Mouse (Mus musculus) left cerebral cortex, postnatal 25 days (tissue): ENCODE data around the gene Smg5. TPM values are rescaled to one million over a fixed set of nuclear protein-coding genes. Genes with fewer than 3 reads are reported as not detected.
"Not testable (repeated sequence)": the region's sequence is repeated elsewhere in the genome, so short reads cannot be mapped to it uniquely, and the experiment has no call there.

Experiments
- DNase-seq, 2 experiments: peaks; one replicate each; pipeline ENCODE4 v3.0.0; 2022; ENCODE audit warnings: low spot score in 2 of 2, mixed read lengths in 1 of 2
- intact Hi-C: fragments of 180-260 bp; cut with DNase I; formaldehyde crosslinking; loops from one replicate; pipeline ENCODE4 v1.15.1; 2025
- total RNA-seq, 2 experiments: library from RNA; stranded (reverse); gene quantifications; 2 replicates each; pipeline ENCODE4 v1.2.3; 2021

Smg5 gene
- total RNA-seq, 2 experiments from 2014 or later: 68.4 to 77.9 TPM

DNA sequence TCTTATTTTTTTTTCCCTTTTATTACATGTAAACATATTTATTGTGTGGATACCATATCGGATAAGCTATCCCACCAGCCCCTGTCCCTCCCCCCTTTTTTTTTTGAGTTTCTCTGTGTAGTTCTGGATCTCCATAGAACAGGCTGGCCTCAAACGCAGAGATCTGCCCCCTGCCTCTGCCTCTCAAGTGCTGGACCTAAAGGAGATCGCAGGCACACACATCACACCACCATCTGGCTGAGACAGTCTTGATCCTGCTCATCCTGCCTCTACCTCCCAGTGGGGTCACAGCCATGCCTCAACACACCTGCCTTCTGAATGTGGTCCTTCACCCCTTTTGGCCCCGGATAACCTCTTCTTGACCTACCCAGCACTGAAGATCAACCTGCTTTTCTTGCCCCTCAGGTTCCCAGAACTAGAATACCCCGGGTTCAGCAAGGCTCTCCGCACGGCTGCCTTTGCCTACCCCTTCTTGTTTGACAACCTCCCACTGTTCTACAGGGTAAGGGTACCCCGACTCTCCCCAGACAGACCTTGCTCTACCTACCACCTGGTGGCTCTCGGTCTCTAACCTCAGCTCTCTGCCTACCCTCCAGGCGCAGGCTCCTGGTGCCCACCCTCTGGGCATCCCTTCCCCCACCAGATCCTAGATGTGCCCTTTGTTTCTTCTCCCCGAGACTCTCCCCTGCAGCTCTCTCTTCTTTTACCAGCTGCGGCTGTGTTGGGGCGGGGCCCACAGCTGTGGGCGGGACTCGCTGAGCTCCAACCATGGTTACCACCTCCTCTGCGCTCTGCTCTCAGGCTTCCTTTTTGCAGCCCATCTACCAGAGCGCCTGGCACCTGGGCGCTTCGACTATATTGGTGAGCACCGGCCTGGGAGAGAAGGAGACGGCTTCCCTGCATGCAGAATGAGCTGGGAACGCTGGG is 45.6 kb downstream of the Smg5 start:
- intact Hi-C loops: not testable (repeated sequence)
- DNase-seq: peak in 1 of 2 experiments; percentile 47

DNA sequence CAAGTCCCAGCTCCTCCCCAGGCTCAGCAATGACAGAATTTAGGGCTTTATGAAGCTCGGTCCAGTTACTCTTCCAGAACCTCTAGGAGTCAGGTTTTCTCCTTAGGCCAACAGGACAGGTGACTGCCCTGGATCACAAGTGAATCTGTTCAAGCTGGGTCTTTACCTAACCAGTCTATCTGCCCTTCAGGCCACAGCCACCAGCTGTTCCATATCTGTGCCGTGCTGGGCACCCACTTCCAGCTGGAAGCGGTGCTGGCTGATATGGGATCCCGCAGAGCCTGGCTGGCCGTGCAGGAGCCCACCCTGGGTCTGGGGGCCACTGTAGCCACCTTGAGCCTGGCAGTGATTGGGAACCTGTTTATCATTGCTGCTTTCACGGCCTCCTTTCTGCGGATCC is 46.3 kb downstream of the Smg5 start:
- not testable (repeated sequence) for DNase-seq

GRCm38 (mm10) chr3:88384364-88384763 is 48.3 kb downstream of the Smg5 start, which contains the start of gene Bglap:
Gene Bglap (minus strand): TSS chr3:88384464.
- no peak for DNase-seq
- intact Hi-C loops: no loop called here

More for the DNA sequence above, 46.3 kb downstream of the Smg5 start:
- intact Hi-C loops: not testable (repeated sequence)

GRCm38 (mm10) chr3:88393776-88394375 is 57.8 kb downstream of the Smg5 start:
- intact Hi-C loops: no loop called here
- no peak for DNase-seq

- DNase-seq: no peak
- intact Hi-C loops: no loop called here
These were observed 59.2 kb downstream of the Smg5 start for GRCm38 (mm10) chr3:88395288-88395687.

GRCm38 (mm10) chr3:88395742-88396141 is 59.7 kb downstream of the Smg5 start:
- no peak for DNase-seq

GRCm38 (mm10) chr3:88398666-88399065 is 62.6 kb downstream of the Smg5 start:
- no peak for DNase-seq
- intact Hi-C loops: no loop called here

More at GRCm38 (mm10) chr3:88395742-88396141, 59.7 kb downstream of the Smg5 start:
- intact Hi-C loops: no loop called here

DNA sequence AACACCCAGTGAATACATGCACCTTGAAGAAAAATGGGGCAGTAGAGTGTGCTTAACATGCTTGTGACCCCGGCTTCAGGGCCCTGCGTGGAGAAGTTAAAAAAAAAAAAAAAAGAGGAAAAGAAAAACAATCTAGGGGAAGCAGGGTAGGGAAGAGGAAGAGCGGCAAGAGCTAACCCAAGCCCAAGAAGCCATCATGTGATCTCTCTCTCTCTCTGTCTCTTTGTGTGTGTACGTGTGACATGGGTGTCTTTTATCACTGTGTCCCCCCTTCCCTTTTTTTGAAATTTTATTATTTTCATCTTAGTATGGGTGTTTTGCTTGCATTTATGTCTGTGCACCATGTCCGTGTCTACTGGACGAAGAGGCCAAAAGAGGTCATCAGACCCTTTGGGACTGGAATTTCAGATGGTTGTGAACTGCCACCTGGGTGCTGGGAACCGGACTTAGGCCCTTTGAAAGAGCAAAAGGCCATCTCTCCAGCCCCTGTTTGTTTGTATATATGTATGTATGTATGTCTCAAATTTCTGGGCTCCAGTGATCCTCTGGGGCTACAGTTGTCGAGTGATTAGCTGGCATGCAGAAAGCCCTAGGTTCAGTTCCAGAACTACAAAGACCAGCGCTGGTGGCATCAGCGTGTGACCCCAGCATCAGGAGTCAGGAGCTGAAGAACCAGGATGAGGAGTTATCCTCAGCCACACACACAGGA is 67.6 kb downstream of the Smg5 start:
- no peak for DNase-seq
- intact Hi-C loops: no loop called here

DNA sequence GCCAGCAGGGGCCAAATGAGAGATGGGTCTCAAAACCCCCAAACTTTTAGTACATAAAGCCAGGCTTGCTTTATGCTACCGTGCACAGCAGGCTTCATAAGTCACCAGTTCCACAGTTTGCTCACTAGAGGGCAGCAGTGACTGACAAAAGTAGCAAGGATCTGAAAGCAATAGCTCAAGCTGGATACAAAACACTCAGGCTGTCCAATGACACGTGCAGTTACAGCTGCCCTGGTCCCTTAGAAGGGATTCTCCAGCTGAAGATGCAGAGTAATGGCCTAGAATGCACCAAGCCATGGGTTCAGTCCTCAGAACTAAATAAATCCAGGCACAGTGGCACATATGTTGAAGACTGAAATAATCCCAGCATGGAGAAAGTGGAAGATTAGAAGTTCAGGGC is 71.0 kb downstream of the Smg5 start:
- intact Hi-C loops: loop anchor here (1.0 to 2.0 kb wide), 2 partner anchors 60 to 116 kb away; no protein-coding TSS in a partner anchor
- peak; percentile 66 to 83 for DNase-seq

DNA sequence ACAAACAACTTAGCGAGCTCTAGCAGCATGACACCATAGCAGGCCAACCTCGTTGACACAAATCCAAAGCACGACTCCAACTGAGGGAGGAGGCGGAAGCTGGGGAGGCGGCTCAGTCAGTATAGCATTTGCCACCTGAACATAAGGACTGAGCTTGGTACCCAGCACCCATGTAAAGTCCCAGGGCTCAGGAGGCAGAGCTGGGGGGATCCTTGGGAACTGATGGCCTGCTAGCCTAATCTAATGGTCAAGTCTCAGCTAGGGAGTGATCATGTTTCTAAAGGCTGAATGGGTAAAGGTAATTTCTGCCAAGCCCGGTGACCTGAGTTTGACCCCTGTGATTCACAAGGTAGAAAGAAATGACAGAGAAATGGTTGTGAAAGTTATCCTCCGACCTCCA is 71.5 kb downstream of the Smg5 start:
- intact Hi-C loops: loop anchor here (1.0 to 2.0 kb wide), 2 partner anchors 60 to 115 kb away; no protein-coding TSS in a partner anchor
- DNase-seq: peak in 1 of 2 experiments; percentile 17

- DNase-seq: no peak
- intact Hi-C loops: no loop called here
These were observed 72.9 kb downstream of the Smg5 start for GRCm38 (mm10) chr3:88408953-88409352.

DNA sequence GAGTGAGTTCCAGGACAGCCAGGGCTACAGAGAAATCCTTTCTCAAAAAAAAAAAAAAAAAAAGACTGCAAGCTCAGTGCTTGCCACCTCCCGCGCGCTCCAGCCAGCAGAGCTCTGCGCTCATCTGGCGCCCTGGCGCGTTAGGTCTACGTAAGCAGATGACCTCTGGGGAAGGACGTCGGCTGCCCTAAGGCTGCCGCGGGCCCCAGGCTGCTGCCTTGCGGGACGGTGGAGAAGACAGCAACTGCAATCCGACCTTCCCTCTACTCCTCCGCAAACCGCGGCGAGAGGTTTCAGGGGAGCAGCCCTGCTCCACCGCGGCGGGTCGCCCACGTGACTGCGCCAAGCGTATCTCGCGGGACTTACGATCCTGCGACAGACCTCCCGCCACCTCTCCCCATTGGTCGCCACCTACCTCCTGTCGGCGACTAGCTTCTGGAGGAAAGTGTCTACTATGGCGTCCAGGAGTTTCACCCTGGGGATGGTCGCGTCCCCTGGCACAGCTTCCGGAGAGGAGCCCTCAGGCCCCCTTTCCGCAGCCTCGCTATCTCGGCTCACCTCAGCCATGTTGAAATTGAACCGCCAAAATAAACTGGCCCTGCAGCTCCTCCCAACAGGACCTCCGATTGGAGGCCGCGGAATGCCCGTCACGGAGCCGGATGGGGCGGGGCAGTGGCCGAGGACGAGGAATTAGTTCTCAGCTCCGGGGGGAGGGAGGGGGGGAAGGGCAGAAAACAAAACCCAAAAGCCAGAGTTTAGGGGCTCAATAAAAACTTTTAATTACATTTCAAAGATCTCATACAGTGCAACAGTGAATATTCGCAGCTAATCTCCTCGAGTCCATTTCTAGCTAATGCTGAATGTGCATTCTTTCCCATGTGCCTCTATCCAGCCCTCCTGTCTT is 73.9 kb downstream of the Smg5 start, which contains the start of gene Pmf1:
Gene Pmf1, minus strand, starts transcription at position 591 of the 904 bp plus-strand sequence.
- DNase-seq: peak; percentile 90 to 93
- intact Hi-C loops: no loop called here

- intact Hi-C loops: no loop called here
- DNase-seq: no peak
These were observed 74.6 kb downstream of the Smg5 start for GRCm38 (mm10) chr3:88410645-88411031.

DNA sequence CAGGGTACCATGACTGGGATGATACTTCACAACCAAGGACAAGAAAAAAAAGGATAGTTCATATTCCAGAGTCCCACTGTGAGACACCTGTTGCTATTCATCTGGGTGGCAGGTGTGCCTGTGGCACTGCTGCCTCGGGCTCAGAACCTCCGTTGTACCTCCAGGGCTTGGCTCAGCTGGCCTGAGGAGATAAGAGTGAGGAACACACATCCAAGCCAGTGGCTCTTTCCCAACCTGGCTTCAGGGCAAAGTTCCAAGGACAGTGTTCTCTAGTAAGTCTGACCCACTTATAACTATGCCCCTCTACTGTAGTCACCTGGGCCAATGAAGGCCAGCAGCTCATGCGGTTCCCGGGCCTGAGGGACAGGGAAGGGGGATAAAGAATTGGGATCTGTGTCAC is 75.6 kb downstream of the Smg5 start:
- intact Hi-C loops: no loop called here
- no peak for DNase-seq

Other genes with a start within 250 kb of the Smg5 start
- gene Mef2d, start 193.9 kb upstream of the Smg5 start, total RNA-seq: 100 to 1,000 TPM; 211 to 225 TPM
- not detected for gene Rhbg, start 81.6 kb upstream of the Smg5 start, total RNA-seq
- gene Gm38392, start 49.0 kb upstream of the Smg5 start, total RNA-seq: under 1 TPM; 0.37 to 0.41 TPM
- gene Tsacc, start 39.3 kb upstream of the Smg5 start, total RNA-seq: 1 to 10 TPM; 3.5 to 3.7 TPM
- gene Cct3, start 39.1 kb upstream of the Smg5 start, total RNA-seq: 100 to 1,000 TPM; 179 to 187 TPM
- gene Glmp, start 11.2 kb upstream of the Smg5 start, total RNA-seq: 10 to 100 TPM; 91.0 to 91.4 TPM
- 1 to 10 TPM; 1.2 to 2.6 TPM for gene Tmem79, start 112 bp upstream of the Smg5 start, total RNA-seq
- 1 to 10 TPM; 4.9 to 5.2 TPM for gene Paqr6, start 28.3 kb downstream of the Smg5 start, total RNA-seq
- gene Bglap3, start 36.5 kb downstream of the Smg5 start, total RNA-seq: 1 to 10 TPM; 1.0 to 1.1 TPM
- gene Bglap2, start 42.4 kb downstream of the Smg5 start, total RNA-seq: not detected
- 1 to 10 TPM in 1 of 2 experiments, under 1 TPM in 1; 0.96 to 4.2 TPM for gene Bglap, start 48.2 kb downstream of the Smg5 start, total RNA-seq
- gene Pmf1, start 74.1 kb downstream of the Smg5 start, total RNA-seq: 1 to 10 TPM; 5.1 to 6.2 TPM
- 10 to 100 TPM; 77.4 to 79.3 TPM for gene Slc25a44, start 88.9 kb downstream of the Smg5 start, total RNA-seq
- 10 to 100 TPM; 49.2 to 57.9 TPM for gene Sema4a, start 124.9 kb downstream of the Smg5 start, total RNA-seq
- 10 to 100 TPM; 42.1 to 48.7 TPM for gene Lmna, start 173.7 kb downstream of the Smg5 start, total RNA-seq
- 1 to 10 TPM; 2.8 to 3.0 TPM for gene Mex3a, start 196.1 kb downstream of the Smg5 start, total RNA-seq
- not detected for gene Rab25, start 212.0 kb downstream of the Smg5 start, total RNA-seq
- 10 to 100 TPM; 96.9 to 99.5 TPM for gene Lamtor2, start 216.8 kb downstream of the Smg5 start, total RNA-seq
- gene Ubqln4, start 217.5 kb downstream of the Smg5 start, total RNA-seq: 100 to 1,000 TPM; 128 to 129 TPM
- 100 to 1,000 TPM in 1 of 2 experiments, 10 to 100 TPM in 1; 97.7 to 106 TPM for gene Ssr2, start 239.6 kb downstream of the Smg5 start, total RNA-seq